Mouse (Mus musculus): ENCODE results near the gene Faf1. TPM values are rescaled to one million over a fixed set of nuclear protein-coding genes. Genes with fewer than 3 reads are reported as not detected.

The Faf1 gene
- polyA plus RNA-seq, 1 experiment from 2014 or later, result 27.4 TPM

DNA sequence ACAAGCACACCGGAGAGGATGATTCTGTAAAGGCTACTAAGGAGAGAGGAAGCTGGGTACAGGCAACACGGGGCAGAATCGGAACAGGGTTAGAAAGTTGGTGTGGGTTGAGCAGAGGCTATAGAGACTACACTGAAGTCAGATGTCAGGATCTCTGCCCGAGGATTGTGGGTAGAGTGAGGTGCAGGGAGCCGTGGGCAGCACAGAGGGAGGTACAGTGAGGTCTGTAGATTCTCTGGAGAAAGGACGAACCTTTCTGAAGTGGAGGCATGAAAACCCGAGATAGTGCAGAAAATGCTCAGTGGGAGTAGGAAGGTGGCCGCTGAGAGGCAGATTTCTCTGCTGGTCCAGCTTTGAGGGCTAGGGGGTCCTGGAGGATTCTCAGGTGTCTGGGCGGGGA, 309.9 kb downstream of the Faf1 start:
- WGBS, result 2% methylated on average over 9 of the region's 9 CpGs
- H3K4me1 ChIP-seq, result peaks cover 30% of the 10 kb centered on the region
- peak; percentile 30 for DNase-seq (ENCODE audit: low spot score)
- no peaks in the 10 kb centered on the region for H3K9me3 ChIP-seq
- no peaks in the 10 kb centered on the region for H3K36me3 ChIP-seq (replicated peaks)
- H3K27ac ChIP-seq (replicated peaks), result no peak overlapping the region
- peaks cover 100% of the 10 kb centered on the region for H3K27me3 ChIP-seq (replicated peaks; ENCODE audit: low read depth, poor library complexity, severe bottlenecking)
- no peak overlapping the region for H3K4me3 ChIP-seq

DNA sequence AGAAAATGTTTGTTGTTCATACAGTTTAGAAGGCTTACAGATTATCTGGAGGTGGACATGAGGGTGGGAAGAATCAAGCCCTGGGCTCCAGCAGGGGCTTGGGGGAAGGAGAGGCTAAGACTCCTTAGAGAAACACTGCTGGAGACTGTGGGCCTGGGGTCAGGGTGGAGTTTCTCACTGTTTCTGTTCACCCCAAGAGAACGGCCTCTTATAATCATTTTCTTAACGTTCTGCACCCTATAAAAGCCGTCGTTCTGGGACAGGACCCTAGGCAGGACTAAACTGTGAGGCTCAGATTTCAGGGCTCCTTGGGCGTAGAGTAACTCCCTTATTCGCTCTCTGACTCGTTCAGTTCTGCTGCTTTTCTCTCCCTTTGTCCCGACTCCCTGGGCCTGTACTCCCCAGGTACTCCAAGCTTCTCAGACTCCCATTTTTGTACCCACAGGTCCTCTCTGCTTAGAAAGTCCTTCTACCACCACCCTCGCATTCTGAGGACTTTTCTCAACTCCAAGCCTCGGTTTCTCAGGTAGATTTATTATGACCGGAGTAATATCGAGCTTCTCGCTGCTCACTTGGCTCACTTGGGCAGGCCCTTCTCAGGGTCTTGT, 310.5 kb downstream of the Faf1 start:
- no peak overlapping the region for H3K27ac ChIP-seq (replicated peaks)
- H3K4me1 ChIP-seq, result peaks cover 25% of the 10 kb centered on the region
- H3K9me3 ChIP-seq, result no peaks in the 10 kb centered on the region
- H3K36me3 ChIP-seq (replicated peaks), result no peaks in the 10 kb centered on the region
- H3K4me3 ChIP-seq, result no peak overlapping the region
- WGBS, result 2% methylated on average over 13 of the region's 13 CpGs
- peaks cover 99% of the 10 kb centered on the region for H3K27me3 ChIP-seq (replicated peaks; ENCODE audit: low read depth, poor library complexity, severe bottlenecking)
- DNase-seq (ENCODE audit: low spot score), result peak; percentile 40

DNA sequence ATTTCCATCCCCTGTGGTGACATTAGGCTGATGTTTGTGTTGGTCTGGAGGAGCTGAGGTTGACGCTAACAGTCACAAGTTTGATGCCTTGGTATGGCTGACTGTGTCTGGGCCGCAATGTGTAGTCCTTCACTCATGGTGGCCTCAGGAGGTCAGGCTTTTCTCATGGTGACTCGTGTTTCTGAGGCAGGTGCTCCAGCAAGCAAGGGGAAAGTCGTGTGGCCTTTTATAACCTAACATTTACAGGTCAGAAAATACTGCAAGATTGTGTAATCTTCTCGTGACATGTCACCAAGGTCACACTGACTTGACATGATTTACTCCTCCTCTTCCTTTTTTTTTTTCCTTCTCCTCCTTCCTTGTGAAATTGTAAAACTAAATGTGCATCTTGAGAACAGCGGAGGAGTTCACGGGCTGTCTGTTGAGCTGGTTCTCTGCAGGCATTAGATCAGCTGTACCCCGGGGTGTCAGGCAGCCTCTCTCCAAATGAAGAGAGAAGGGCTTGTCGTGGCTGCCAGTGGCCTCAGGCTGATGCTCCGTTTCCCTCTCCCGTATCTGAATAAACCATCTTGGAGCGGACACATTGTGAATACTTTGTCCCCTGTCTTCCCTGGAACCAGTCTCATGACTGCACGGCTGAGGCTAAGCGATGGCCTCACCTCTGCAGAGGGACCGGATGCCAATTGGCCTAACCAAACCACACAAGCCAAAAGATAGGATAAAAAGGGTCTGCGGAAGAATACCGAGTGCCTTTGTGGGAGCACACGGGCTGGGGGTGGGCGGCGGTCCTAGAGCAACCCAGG, 311.4 kb downstream of the Faf1 start:
- Histone ChIP-seq H3K27ac (replicated peaks) (no peak overlapping the region), H3K27me3 (replicated peaks; ENCODE audit: low read depth, poor library complexity, severe bottlenecking) (peaks cover 99% of the 10 kb centered on the region), H3K4me1 (peaks cover 16% of the 10 kb centered on the region), H3K4me3 (no peak overlapping the region), H3K36me3 (replicated peaks) (no peaks in the 10 kb centered on the region), H3K9me3 (no peaks in the 10 kb centered on the region)
- peak; percentile 39 for DNase-seq (ENCODE audit: low spot score)
- WGBS, result 2% methylated on average over 20 of the region's 20 CpGs

DNA sequence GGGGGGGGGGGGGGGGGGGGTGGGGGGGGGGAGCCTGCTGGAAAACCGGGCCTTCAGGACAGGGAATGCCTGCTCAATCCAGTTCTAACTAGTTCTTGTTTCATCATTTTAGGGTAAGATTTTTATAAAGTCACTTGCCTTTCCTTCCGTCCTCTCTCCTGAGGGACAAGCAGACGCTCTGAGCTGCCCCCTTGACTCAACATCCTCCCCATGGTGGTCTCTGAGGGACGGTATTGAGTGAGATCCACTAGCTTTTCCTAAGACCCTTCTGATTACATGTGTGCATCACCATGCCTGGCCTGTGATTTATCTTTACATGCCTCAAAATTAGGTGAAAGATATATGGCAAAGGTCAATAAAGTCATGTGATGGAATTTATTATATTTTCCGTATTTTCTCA, 312.0 kb downstream of the Faf1 start:
- 7% methylated on average over 5 of the region's 5 CpGs for WGBS

DNA sequence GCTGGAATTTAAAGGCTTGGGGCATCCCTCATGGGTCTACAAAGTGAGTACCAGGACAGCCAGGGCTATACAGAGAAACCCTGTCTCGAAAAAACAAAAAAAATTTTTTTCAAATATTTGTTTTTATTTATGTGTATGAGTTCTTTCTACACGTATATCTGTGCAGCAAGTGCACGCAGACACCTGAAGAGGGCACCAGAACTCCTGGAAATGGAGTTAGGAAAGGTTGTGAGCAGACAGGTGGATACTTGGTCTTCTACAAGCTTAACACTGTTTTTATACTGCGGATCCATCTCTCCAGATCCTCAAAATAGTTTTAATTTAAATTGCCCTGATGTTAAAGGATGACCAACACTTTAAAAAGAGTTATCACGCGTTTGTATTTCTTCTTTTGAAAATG, 312.8 kb downstream of the Faf1 start:
- no peak for DNase-seq (ENCODE audit: low spot score)

More for the DNA sequence above, 312.0 kb downstream of the Faf1 start:
- DNase-seq (ENCODE audit: low spot score), result no peak
- Histone ChIP-seq H3K36me3 (replicated peaks) (no peaks in the 10 kb centered on the region), H3K27ac (replicated peaks) (no peak overlapping the region), H3K9me3 (no peaks in the 10 kb centered on the region), H3K27me3 (replicated peaks; ENCODE audit: low read depth, poor library complexity, severe bottlenecking) (peaks cover 99% of the 10 kb centered on the region), H3K4me3 (no peak overlapping the region), H3K4me1 (peaks cover 16% of the 10 kb centered on the region)

GRCm38 (mm10) chr4:110006044-110006443, 329.7 kb downstream of the Faf1 start:
- no peaks in the 10 kb centered on the region for H3K27me3 ChIP-seq (replicated peaks; ENCODE audit: low read depth, poor library complexity, severe bottlenecking)
- no peak overlapping the region for H3K4me3 ChIP-seq
- no peaks in the 10 kb centered on the region for H3K9me3 ChIP-seq
- DNase-seq (ENCODE audit: low spot score), result no peak
- H3K27ac ChIP-seq (replicated peaks), result no peak overlapping the region
- H3K36me3 ChIP-seq (replicated peaks), result no peaks in the 10 kb centered on the region
- H3K4me1 ChIP-seq, result no peaks in the 10 kb centered on the region
- WGBS, result 92% methylated on average over 1 of the region's 1 CpGs

More for the DNA sequence above, 312.8 kb downstream of the Faf1 start:
- Histone ChIP-seq H3K27ac (replicated peaks) (no peak overlapping the region), H3K4me3 (no peak overlapping the region), H3K4me1 (peaks cover 9% of the 10 kb centered on the region), H3K36me3 (replicated peaks) (no peaks in the 10 kb centered on the region), H3K27me3 (replicated peaks; ENCODE audit: low read depth, poor library complexity, severe bottlenecking) (peaks cover 99% of the 10 kb centered on the region), H3K9me3 (no peaks in the 10 kb centered on the region)
- WGBS, result 38% methylated on average over 6 of the region's 6 CpGs

Other genes starting within 250 kb of the Faf1 start
- gene Rnf11, start 191.9 kb upstream of the Faf1 start, polyA plus RNA-seq (2016; fragmentation: Nextera tagmentation; extraction: Ambion mirVana), result 22.0 and 22.2 TPM in 2 replicates
- gene 4930522H14Rik, start 145.3 kb upstream of the Faf1 start, polyA plus RNA-seq (2016; fragmentation: Nextera tagmentation; extraction: Ambion mirVana), result not detected in 2 replicates
- gene Cdkn2c, start 9.4 kb upstream of the Faf1 start, polyA plus RNA-seq (2016; fragmentation: Nextera tagmentation; extraction: Ambion mirVana), result 1.3 and 2.0 TPM in 2 replicates